Mouse (Mus musculus): ENCODE data around the gene Tmem189. TPM values are rescaled to one million over a fixed set of nuclear protein-coding genes. Genes with fewer than 3 reads are reported as not detected.
"Not testable (repeated sequence)": the region's sequence is repeated elsewhere in the genome, so short reads cannot be mapped to it uniquely, and the experiment has no call there.

The Tmem189 gene
- total RNA-seq, 1 experiment from 2014 or later, result 22.6 TPM

DNA sequence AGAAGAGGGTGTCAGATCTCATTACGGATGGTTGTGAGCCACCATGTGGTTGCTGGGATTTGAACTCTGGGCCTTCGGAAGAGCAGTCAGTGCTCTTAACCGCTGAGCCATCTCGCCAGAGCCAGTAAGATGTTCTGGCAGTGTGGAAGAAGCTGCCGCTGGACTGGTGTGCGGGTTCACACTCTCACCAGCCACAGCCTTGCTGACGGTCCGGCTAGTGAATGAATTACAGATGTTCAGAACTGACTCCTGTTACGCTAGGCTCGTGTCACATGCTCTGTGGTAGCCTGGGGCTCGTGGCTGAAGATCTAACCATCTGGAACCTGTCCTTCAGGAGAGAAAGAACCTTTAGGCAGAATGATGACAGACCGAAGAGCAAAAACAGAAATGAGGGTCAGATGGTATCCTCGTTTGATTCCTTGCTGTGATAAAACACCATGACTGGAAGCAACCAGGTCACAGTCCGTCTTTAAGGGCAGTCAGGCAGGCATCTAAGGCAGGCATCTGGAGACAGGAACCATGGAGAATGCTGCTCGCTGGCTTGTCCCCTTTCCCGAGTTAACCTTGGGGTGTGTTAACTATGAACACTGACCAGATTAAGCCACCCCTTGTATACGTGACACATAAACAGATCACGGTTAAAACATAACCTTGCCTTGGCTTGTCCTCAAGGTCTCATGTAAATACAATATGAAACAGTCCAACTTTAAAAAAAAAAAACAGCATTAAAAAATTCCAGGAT lies 23.5 kb downstream of the Tmem189 start:
- ATAC-seq (replicated peaks in 1 of 2; ENCODE audit: insufficient read depth in 1 of 2, low FRiP score in 2 of 2, low TSS enrichment in 1 of 2, low read depth in 1 of 2, poor library complexity in 2 of 2, severe bottlenecking in 2 of 2), result no peak

DNA sequence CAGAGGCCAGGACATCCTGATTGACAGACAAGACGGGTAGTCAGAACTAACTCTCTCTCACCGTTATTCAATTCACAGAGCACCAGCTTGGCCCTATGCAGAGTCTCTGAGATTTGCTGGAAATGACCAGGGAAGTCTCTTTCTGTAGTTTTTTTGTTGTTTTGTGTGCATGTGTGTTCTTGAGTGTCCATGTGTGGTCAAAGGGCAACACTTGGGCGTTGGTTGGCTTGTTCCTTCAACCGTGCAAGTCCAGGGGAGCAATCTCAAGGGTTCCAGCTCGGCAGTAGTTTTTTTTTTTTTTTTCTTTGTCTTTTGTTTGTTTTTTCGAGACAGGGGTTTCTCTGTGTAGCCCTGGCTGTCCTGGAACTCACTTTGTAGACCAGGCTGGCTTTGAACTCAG lies 26.9 kb downstream of the Tmem189 start:
- no peak for ATAC-seq (replicated peaks in 1 of 2; ENCODE audit: insufficient read depth in 1 of 2, low FRiP score in 2 of 2, low TSS enrichment in 1 of 2, low read depth in 1 of 2, poor library complexity in 2 of 2, severe bottlenecking in 2 of 2)

DNA sequence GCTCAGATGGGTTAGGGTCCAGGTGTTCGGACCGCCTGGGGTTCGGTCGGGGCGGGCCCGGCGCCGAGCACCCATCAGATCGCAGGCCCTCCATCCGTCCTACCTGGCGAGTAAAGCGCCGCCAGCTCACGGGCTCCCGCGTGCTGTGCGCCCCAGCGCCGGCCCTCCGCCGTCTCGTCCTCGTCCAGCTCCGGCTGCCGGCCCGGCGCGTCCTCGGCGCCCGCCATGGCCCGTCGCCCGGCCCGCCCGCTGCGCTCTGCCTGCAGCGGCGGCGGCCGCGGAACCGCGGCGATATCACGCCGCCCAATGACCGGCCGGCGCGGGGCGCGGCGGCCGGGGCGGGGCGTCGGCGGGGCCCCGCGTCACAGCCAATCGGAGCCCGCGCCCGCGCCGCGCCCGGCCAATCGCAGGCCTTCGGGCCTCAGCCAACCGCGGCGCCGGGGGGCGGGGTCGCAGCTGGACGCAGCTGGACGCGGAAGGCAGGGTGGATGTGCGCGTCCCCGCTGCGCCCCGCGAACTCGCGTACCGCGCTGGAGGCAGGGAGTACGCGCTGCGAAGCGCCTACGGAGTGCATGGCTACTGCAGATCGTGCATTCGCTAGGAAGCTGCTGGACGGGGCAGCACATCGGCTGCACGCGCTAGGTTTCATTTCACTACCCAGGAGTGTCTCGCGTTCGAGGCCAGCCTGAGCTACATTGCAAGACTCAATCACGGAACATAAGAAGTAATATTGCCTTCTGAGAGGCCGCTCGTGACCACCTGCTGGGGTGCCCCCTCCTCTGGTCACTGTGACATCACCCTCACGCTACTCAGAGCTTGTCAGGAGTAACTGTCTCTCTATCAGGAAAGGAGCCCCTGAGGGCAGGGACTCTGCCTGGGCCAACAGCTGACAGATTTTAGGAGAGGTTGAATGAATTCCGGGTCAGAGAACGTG lies 28.1 kb downstream of the Tmem189 start, which contains the start of gene Gm20431:
Gene Gm20431 (minus strand): TSS at position 227 of the 934 bp plus-strand sequence.
- ATAC-seq (replicated peaks in 1 of 2; ENCODE audit: insufficient read depth in 1 of 2, low FRiP score in 2 of 2, low TSS enrichment in 1 of 2, low read depth in 1 of 2, poor library complexity in 2 of 2, severe bottlenecking in 2 of 2), result peak; percentile 61 to 80

GRCm38 (mm10) chr2:167660611-167660971 lies 29.0 kb downstream of the Tmem189 start:
- no peak for ATAC-seq (replicated peaks in 1 of 2; ENCODE audit: insufficient read depth in 1 of 2, low FRiP score in 2 of 2, low TSS enrichment in 1 of 2, low read depth in 1 of 2, poor library complexity in 2 of 2, severe bottlenecking in 2 of 2)

DNA sequence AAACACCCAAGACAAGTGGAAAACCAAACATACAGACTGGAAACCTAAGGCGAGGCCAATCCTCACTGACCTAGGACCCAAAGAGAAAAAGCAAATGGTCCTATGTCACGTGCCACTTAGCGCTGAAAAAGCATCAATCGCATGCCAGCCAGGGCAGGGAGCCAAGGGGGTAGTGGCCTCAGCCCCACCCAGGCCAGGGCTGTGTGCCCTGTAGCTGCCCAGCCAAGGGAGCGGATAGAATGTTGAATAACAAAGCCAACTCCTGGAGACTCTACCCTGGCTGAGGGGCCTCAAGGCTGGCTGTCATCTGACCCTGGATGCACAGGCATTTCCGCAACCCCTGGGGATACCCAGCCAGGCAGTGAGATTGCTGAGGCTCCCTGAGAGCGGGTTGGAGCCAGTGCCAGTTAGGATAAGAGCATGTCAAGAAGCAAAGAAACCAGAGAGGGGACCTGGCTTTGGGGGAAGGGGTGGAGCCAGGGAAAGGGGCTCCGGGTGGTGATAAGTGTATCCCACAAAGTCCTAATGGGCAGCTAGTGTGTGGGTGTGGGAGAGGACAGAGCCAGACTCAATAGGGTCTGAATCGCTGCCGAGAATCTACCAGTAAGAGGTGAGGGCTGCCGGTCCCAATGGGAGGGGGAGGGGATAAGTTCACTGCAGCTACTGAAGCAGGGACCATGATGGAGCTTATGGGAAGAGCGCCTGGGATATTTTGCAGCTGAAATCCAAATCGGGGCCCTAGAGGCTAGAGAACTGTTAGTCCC lies 29.6 kb downstream of the Tmem189 start:
- ATAC-seq (replicated peaks in 1 of 2; ENCODE audit: insufficient read depth in 1 of 2, low FRiP score in 2 of 2, low TSS enrichment in 1 of 2, low read depth in 1 of 2, poor library complexity in 2 of 2, severe bottlenecking in 2 of 2), result no peak

DNA sequence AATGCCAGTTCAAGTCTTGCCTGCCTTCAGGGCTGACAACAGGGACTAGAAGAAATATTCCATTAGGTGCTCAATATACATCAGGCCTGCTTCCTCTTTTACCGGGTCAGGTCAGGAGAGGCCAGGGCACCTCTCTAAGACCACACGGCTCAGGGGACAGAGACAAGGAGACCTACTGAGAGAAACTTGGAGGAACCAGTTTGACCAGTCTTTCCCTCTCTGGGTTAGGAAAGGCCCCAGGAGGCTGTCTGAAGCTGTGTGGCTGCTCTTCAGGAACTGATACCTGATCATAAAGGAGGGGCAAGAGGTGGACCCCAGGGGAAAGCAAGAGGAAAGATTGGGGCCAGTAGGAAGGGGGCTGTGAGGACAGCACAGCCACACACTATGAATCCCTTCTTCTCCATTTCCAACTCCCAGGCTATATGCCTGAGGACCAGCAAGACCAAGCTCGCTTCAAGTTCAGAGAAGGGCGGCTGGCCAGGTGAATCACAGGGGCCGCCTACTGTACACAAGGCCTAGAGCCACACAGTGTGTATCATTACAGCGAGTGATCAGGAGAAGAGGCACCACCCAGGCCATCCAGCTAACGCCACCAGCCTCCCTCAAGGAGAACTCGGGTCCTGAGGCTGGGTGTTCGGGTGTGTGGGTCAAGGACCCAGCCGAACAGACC lies 30.3 kb downstream of the Tmem189 start:
- no peak for ATAC-seq (replicated peaks in 1 of 2; ENCODE audit: insufficient read depth in 1 of 2, low FRiP score in 2 of 2, low TSS enrichment in 1 of 2, low read depth in 1 of 2, poor library complexity in 2 of 2, severe bottlenecking in 2 of 2)

DNA sequence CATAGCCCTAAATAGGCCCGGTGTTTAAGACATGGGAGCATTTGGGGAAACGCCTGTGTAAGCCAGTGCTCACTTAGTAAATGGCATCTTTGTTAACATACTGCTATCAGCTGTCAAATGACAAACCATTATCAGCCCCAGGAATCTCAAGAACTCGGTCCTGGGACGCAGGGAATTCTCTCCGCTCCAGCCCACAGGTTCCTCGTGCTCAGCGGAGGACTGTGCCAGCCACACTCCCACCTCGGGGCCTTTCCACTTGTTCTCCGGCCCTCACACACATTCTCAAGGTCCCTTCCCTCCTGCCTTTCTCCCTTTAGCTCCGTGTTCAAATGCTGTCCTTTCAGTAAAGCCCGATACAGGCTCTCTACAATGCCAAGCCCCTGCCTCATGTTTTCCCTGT lies 30.9 kb downstream of the Tmem189 start:
- ATAC-seq (replicated peaks in 1 of 2; ENCODE audit: insufficient read depth in 1 of 2, low FRiP score in 2 of 2, low TSS enrichment in 1 of 2, low read depth in 1 of 2, poor library complexity in 2 of 2, severe bottlenecking in 2 of 2), result no peak

DNA sequence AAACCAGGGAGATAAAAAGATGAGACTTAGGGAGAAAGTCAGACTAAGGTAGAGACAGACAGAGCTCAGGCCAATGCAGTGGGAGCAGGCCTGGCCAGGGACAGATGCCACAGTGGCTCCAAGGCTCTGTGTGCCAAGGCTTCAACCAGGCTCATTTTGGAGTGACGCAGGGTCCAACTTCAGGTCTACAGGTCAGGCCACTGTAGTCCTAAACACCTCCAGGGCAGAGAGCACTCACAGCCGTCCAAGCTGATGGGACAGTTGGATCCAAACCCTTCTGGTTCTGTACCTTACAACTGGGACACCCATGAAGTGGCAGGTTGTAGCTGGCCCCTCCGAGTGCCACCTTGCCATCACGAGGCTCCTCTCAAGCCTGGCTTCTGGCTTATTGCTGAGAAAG lies 31.6 kb downstream of the Tmem189 start:
- no peak for ATAC-seq (replicated peaks in 1 of 2; ENCODE audit: insufficient read depth in 1 of 2, low FRiP score in 2 of 2, low TSS enrichment in 1 of 2, low read depth in 1 of 2, poor library complexity in 2 of 2, severe bottlenecking in 2 of 2)

DNA sequence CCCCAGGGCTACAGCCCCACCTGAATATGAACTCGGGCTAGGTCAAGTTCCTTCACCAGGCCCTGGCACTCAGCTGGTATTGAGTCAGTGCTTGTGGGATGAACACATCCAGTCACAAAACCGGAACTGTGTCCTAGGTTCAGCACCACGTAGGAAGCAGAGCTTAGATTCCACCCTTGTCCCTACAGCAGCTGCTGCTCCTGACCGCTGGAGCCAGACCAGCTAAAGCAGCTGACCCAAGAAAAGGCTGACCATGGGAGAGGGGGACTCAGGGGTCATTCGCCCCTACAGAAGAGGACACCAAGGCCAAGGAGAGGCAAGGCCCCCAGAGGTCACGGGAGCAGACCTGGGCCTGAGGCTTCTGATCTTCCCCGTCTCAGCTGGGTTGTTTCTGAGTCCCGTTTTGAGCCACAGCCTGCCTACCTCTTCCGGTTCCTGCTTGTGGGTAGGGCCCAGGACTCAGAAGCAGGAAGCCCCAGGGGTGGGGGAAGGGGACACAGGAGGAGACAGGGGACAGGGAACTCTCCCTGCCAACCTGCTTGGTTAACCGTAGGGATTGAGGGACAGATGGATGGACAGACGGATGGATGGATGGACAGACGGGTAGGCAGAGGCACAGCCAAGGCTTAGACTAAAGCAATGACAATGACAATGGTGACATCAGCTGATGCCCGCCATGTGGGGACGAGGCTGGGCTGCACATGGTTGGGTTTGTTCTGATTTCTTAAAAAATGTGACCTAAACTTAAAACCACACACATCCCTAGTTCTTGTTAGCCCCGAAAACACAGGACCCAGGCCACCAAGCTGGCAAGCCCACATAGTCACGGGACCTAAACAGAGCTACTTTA lies 32.8 kb downstream of the Tmem189 start:
- peak; percentile 75 to 80 for ATAC-seq (replicated peaks in 1 of 2; ENCODE audit: insufficient read depth in 1 of 2, low FRiP score in 2 of 2, low TSS enrichment in 1 of 2, low read depth in 1 of 2, poor library complexity in 2 of 2, severe bottlenecking in 2 of 2)

DNA sequence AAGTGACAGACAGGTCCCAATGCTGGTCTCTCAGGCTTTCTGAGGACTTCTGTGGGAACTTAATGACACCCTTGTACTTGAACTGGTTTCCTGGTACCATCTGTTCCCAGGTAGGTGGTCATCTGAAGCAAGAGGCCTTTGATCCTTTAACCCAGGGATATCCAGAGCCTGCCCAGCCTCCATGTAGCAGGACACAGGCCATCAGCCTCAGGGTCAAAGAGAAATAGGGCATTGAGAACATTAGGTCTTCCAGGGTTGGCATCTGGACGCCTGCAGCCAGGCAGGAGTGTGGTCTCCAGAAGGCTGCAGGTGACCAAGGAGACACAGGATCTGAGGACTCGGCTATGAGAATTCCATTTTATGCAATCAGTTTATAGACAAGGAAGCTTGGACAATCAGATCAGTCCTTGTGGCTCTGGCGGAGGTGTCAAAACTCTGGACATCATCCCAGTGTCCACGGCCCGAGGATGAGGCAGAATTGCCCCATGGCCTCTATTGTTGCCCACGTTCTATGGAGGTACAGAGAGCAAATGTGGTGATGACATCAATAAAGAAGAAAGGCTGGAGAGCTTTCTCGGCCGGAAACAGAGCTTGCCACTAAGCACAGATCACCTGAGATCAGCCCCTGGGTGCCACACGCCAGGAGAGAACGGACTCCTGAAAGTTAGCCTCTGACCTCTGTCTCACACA lies 34.6 kb downstream of the Tmem189 start:
- no peak for ATAC-seq (replicated peaks in 1 of 2; ENCODE audit: insufficient read depth in 1 of 2, low FRiP score in 2 of 2, low TSS enrichment in 1 of 2, low read depth in 1 of 2, poor library complexity in 2 of 2, severe bottlenecking in 2 of 2)

DNA sequence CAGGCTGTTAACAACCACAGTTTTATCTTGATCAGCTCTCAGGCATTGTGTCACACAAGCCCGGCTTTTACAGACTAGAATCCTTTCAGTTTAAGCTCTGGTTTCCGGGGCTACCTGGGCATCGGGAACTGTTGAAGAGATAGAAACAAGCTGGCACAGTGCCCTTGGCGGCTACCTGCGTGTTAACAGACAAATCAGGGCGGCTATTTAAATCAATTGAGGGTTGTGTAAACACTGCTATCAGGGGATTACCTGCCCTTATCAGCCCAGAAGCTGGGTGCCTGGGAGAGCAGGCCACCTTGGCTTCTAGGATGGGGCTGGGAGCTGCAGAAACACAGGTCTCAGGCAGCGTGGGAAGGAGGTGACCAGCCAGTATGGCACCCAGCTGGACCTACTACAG lies 36.9 kb downstream of the Tmem189 start:
- no peak for ATAC-seq (replicated peaks in 1 of 2; ENCODE audit: insufficient read depth in 1 of 2, low FRiP score in 2 of 2, low TSS enrichment in 1 of 2, low read depth in 1 of 2, poor library complexity in 2 of 2, severe bottlenecking in 2 of 2)

- ATAC-seq (replicated peaks in 1 of 2; ENCODE audit: insufficient read depth in 1 of 2, low FRiP score in 2 of 2, low TSS enrichment in 1 of 2, low read depth in 1 of 2, poor library complexity in 2 of 2, severe bottlenecking in 2 of 2), result no peak
Observed at GRCm38 (mm10) chr2:167651622-167652021, 38.0 kb downstream of the Tmem189 start.

DNA sequence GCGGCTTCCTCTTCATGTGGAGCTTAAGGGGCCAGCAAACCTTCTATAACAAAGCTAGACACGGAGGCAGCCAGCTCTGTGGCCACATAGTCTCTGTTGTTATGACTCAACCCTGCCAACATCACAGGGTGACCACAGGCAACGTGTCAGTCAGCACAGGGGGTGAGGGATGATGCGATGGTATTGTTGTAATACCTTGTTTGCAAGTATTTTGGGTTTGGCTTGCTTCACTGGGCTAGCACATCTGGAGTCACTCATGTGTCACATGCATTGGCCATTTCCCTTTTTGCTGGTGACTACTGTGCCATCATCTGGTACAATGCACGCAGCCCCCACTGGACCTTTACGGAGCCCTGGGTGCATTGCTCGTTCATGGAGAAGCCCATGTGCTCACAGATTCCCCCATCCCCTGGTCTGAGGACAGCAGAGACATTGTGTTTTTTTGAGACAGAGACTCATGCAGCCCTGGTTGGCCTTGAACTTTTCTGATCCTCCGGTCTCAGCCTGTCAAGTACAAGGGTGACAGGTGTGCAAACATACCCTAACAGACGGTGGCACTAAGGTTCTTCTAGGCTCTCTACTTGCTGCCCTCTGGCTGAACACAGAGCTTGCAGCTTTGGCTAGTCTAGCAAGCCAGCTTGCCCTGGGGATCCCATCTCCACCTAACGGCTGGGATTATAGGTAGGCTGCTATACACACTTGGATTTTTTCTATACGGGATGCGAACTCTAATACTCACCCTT lies 40.2 kb downstream of the Tmem189 start:
- peak; percentile 13 to 68; a peak in 2 of 4 replicates for ATAC-seq (replicated peaks in 1 of 2; ENCODE audit: insufficient read depth in 1 of 2, low FRiP score in 2 of 2, low TSS enrichment in 1 of 2, low read depth in 1 of 2, poor library complexity in 2 of 2, severe bottlenecking in 2 of 2)

GRCm38 (mm10) chr2:167646411-167646810 lies 43.2 kb downstream of the Tmem189 start:
- no peak for ATAC-seq (replicated peaks in 1 of 2; ENCODE audit: insufficient read depth in 1 of 2, low FRiP score in 2 of 2, low TSS enrichment in 1 of 2, low read depth in 1 of 2, poor library complexity in 2 of 2, severe bottlenecking in 2 of 2)

- ATAC-seq (replicated peaks in 1 of 2; ENCODE audit: insufficient read depth in 1 of 2, low FRiP score in 2 of 2, low TSS enrichment in 1 of 2, low read depth in 1 of 2, poor library complexity in 2 of 2, severe bottlenecking in 2 of 2), result not testable (repeated sequence)
Observed at GRCm38 (mm10) chr2:167643356-167644052, 46.1 kb downstream of the Tmem189 start.

Data from hematopoietic stem cell, adult 5-6 weeks (primary cell).